Mouse (Mus musculus) lung, postnatal 0 days (tissue): ENCODE results near the gene Recql5.

ENCODE experiments used
- CTCF ChIP-seq: IDR thresholded peaks from 2 replicates; pipeline ENCODE4 v1.5.1; 2016; ENCODE audit warnings: antibody characterized with exemption, mild to moderate bottlenecking
- EP300 ChIP-seq: IDR thresholded peaks from 2 replicates; pipeline ENCODE4 v1.6.1; 2016; ENCODE audit warnings: antibody characterized with exemption, mild to moderate bottlenecking, control low read depth

DNA sequence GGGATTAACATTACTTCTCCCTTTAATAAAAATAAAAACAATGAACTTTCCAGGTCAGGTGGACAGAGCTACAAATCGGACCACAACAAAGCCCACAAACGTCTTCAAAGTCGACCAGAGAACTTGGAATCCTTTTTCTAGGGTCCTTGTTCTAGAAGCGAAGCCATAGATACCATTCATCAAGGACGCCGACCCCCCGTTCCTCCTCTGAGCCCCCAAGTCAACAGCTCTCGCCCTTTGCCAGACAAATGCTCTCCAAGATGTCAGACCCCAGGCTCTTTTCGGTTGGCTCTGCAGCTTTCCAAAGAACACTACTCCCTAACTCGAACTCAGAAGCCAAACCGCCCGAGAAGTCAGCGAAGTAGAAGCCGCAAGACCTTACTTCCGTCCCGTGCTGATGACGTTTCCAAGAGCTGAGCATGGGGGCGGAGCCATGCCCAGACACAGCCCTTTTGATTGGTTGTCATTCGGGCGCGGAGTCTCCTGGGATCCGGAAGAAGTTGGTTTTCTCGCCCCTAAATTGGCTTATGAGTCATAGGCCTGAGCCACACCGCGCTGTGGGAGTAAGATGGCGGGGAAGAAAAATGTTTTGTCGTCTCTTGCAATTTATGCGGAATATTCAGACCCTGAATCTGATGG, at the start of gene Recql5, which contains the start of gene Sap30bp:
- TF ChIP-seq CTCF (no peak), EP300 (0 out of 2 replicates have a peak, but pooled peaks have one; percentile 44)
